Mouse (Mus musculus) ovary, postnatal 14 days (tissue): ENCODE data around the gene Mettl3.
A peak's percentile ranks its signal among the peaks of the same experiment; 100 is the strongest.

ENCODE experiments used
- DNase-seq: peaks from one replicate; pipeline ENCODE4 v3.0.0; 2022; ENCODE audit warnings: low spot score

The Mettl3 gene

DNA sequence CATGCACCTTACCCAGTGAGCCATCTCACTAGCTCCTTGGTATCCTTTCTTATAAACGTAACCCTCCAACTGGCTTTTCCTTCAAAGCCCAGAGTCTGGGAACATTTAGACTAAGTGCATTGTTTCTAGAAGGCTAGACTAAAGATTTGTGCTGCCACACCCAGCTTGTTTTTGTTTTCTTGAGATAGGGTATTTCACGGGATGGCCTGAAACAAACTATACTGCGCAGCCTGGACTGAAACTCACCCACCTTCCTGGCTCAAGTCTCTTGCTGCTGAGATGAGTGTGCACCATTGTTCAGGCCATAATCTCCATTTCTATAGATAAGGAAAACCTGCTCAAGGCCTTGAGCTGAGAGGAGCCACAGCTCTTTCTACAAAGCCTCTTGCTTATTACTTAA lies 20.7 kb downstream of the Mettl3 start:
- DNase-seq = no peak

DNA sequence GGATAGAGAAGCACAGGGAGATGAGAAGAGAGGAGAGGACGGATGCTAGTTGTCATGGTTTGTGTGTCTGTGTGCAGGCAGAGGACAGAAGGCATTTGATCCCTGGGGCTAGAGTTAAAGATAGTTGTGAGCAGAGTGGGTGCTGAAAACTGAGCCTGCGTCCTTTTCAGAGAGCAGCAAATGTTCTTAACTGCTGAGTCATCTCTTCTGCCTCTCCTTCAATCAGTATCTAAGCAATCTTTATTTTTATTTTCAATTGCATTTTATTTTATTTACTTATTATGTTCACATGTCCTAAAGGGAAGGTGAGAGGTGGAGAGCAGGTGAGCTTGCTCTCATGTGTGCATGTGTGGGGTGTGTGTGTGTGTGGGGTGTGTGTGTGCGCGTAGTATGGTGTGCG lies 21.3 kb downstream of the Mettl3 start:
- no peak for DNase-seq

DNA sequence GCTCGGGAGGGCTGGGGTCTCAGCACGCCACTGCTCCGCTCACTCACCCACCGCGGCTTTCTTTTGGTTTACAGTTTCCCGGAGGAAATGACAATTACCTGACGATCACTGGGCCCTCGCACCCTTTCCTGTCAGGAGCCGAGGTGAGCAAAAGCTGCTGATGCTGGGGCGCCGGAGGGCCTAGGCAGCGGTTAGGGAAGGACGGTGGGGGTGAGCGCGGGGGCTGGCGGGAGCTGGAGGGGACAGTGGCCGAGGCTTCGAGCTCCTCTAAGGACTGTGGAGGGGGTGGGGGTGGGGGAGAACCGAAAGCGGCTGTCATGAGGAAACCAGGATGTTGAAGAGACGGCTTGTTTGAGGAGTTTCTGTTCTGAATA lies 25.2 kb downstream of the Mettl3 start:
- no peak for DNase-seq

DNA sequence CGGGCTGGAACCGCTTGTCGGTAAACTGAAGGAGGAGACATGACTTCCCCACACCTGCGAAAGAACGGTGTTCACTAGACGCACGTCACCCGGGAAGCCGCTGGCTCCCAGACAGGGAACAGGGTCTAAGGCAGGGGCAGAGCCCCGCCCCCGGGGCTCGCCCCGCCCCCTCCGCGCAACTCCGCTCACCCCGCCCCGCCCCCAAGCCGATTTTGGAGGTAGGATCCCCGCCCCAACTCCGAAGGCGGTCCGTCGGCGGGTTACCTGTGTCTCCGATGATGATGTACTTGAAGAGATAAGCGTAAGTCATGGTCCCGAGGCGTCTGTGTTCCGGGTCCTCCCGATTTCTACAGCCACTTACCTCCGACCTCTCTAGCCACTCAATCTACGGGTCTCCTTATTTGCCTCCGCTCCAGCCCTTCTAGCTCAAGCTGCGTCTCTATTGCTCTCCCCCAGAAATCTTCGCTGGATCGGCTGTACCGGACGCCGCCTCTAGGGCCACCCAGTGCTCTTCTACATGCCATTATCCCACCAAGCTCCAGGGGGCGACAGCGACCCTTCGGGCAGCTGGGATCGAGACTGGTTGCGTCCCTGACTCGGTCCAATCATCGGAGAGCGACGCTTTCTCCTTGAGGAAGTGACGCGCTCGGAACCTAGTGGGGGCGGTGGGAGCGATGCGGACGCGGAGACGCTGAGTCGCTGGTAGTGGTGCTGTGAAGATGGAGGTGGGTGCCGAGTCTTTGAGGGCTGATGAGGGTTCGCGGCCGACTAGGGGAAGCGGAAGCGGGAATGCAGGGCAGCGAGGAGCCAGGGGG lies 25.8 kb downstream of the Mettl3 start, which contains the start of the genes Tox4 and Rab2b:
Tox4 (plus strand) TSS at position 215 of the 815 bp plus-strand sequence.
Rab2b (minus strand) TSS at position 614 of the 815 bp plus-strand sequence.
- DNase-seq = peak; percentile 98

DNA sequence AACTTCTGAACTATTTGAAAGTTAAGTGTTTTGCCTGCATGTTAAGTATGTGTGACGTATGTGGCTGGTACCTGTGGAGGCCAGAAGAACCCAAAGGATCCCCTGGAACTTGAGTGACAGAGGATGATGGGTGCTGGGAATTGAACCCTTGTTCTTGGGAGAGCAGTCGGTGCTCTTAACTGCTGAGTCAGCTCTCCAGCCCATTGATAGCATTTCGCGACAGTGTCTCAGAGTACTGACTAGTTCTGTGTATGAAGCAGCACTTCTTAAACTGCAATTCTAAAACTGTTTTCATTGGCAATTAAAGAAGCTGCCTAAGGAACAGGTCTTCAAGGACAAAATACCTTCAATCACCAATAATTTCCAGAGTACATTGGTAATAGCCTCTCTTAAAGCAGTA lies 27.7 kb downstream of the Mettl3 start:
- DNase-seq = no peak

DNA sequence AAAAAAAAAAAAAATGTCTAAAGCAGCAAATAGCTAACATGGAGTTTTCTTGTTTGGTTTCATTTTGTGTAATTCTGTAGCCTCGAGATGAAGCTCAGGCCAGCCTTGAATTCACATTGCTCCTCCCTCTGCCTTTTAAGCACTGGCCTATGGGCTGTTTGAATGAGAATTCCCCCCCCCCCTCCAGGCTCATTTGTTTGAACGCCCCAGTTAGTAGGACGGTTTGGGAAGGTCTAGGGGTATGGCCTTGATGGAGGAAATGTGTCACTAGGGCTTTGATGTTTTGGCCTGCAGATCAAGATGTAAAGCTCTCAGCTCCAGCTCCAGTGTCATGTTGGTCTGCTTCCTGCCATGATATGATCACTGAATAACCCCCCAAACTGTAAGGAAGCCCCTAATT lies 32.1 kb downstream of the Mettl3 start:
- DNase-seq = no peak

DNA sequence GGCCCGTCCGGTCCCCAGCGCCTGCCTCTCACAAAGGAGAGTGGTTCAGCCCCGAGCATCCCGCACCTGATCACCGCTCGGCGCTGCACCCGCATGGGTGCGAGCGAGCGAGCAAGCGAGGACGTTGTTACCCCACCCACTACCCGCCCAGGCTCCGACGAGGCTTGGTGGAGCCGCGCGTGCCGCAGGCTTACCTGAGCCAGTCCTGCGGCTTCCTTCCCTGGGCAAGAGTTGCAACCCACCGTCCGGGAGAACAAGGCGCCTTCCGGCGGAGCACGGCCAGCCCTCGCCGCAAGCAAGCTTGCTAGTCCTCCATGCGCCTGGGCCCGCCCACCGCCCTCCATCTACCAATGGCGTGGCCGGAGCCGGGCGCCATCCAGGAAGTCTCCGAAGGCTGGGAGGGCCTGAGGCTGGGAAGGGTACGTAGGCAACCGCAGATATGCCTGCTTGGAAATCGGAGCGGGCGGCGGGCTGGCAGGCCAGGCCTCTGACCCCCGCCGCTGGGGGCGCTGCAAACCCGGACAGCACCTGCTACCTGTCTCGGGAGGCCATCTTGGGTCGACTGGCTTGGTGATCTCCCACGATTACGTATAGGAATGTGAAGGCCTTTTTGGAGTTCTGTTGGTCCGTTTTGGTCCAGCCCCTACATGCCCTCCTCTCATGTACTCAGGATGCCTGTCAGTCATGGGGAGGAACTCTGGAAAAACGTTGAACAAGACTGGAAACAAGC lies 47.3 kb downstream of the Mettl3 start, which contains the start of gene Chd8:
Chd8 (minus strand) TSS at position 297 of the 730 bp plus-strand sequence.
- DNase-seq = peak; percentile 95

DNA sequence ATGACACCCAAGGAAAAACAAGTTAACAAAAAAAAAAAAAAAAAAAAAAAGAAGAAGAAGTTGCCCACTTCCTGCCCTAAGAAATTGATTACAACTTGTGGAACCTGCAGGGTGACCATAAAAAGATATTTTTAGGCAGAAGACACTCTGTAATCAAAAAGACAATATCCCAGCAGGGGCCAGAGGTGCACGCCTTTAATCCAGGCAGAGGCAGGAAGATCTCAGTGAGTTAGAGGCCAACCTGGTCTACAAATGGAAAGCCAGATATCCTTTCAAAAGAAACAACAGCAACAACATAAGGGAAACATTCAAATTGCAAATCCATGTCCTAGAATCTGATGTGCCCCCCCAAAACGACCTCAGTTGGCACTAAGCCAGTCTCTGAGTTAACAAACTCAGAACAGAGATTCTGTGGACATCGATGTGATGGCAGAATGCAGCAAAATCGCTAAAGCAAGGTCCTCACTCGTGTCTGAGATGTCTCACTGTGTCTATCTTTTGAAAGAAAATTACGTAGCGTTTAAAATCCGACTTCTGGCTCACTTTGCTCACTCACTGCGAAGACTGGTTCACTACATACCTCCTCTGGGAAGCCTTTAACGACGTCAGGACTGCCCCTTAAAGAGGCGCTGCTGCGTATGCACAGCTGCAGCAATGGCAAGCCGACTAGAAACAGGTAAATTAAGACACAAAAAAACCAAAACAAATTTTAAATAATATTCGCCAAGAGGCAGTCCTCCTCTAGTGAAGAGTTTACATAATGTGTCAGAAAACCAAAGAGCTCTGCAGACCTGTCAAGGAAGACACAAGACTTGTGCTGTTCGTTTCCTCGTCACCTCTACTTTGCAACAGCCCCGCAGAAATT lies 48.4 kb downstream of the Mettl3 start:
- DNase-seq = no peak

DNA sequence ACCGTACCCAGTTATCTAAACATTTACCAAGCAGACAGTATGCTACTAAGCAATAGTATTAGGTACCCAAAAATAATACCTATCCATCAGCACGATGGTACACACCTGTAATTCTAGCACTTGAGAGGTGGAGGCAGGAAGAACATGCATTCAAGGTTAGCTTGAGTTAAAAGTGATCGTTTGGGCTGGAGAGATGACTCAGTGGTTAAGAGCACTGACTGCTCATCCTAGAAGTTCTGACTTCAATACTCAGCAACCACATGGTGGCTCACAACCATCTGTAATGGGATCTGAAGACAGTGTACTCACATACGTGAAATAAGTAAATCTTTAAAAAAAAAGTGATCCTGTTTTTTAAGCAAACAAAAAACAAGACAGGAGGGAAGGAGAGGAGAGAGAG lies 58.8 kb downstream of the Mettl3 start:
- no peak for DNase-seq
